Mouse (Mus musculus) intestine, embryonic 16.5 days (tissue): Measurements from ENCODE around the gene Dynlt1f. TPM values are rescaled to one million over a fixed set of nuclear protein-coding genes. Genes with fewer than 3 reads are reported as not detected.
"Not testable (repeated sequence)": the region's sequence is repeated elsewhere in the genome, so short reads cannot be mapped to it uniquely, and the experiment has no call there.

ENCODE experiments used
- ATAC-seq: fragments of 200-750 bp; cut with Nextera tagmentation; 2 replicates; pipeline ENCODE4 v1.8.0; 2017; ENCODE audit warnings: moderate TSS enrichment, moderate library complexity
- H3K27ac ChIP-seq: fragments of 300-500 bp; sonication (generic); 2 replicates; pipeline ENCODE4 v1.5.1; 2014; ENCODE audit warnings: mild to moderate bottlenecking, low read length
- H3K27me3 ChIP-seq: fragments of 300-500 bp; sonication (generic); replicated peaks from 2 replicates; pipeline ENCODE4 v1.6.1; 2014; ENCODE audit warnings: low read length, control low read depth, mixed read lengths; ENCODE audit not compliant: control insufficient read depth, insufficient read depth
- H3K36me3 ChIP-seq: fragments of 300-500 bp; sonication (generic); 2 replicates; pipeline ENCODE4 v1.6.1; 2014; ENCODE audit warnings: low read length, control low read depth; ENCODE audit not compliant: control insufficient read depth, insufficient read depth
- H3K4me1 ChIP-seq: fragments of 300-500 bp; sonication (generic); 2 replicates; pipeline ENCODE4 v1.6.1; 2014; ENCODE audit warnings: low read length, control low read depth, mixed read lengths; ENCODE audit not compliant: control insufficient read depth, insufficient read depth
- H3K4me2 ChIP-seq: fragments of 300-500 bp; sonication (generic); 2 replicates; pipeline ENCODE4 v1.6.1; 2014; ENCODE audit warnings: low read depth, low read length, control low read depth
- H3K4me3 ChIP-seq: fragments of 300-500 bp; sonication (generic); 2 replicates; pipeline ENCODE4 v1.5.1; 2014; ENCODE audit warnings: mild to moderate bottlenecking, low read length
- H3K9ac ChIP-seq: fragments of 300-500 bp; sonication (generic); 2 replicates; pipeline ENCODE4 v1.6.1; 2014; ENCODE audit warnings: low read depth, low read length
- H3K9me3 ChIP-seq: fragments of 300-500 bp; sonication (generic); 2 replicates; pipeline ENCODE4 v1.6.1; 2016; ENCODE audit warnings: low read length, control low read depth; ENCODE audit not compliant: control insufficient read depth
- WGBS: fragments of 180-500 bp; shearing (Covaris S2); extraction: QIAGEN DNeasy Blood & Tissue Kit; methylation state at CpG from one replicate; pipeline ENCODE4 v1.1.7; 2014; 5-methylcytosine and 5-hydroxymethylcytosine counted together
- polyA plus RNA-seq: library from polyadenylated mRNA; unstranded; fragments of >200 nt; fragmentation: Nextera tagmentation; extraction: Ambion mirVana; gene quantifications from 2 replicates; pipeline ENCODE4 v1.2.1, GENCODE M21; 2015

Gene Dynlt1f
- 239 and 250 TPM in 2 replicates for polyA plus RNA-seq

GRCm38 (mm10) chr17:6655567-6656281, at the start of gene Dynlt1f:
Gene Dynlt1f (minus strand): TSS chr17:6655900.
- H3K36me3 ChIP-seq, H3K9me3 ChIP-seq, H3K27me3 ChIP-seq, H3K4me1 ChIP-seq: not testable (repeated sequence)
- Histone ChIP-seq H3K4me2 (peak within 1 kb of the TSS; percentile 50), H3K27ac (peak within 1 kb of the TSS; percentile 68), H3K4me3 (peak within 1 kb of the TSS; percentile 56), H3K9ac (peak within 1 kb of the TSS; percentile 70)
- peak; percentile 96 for ATAC-seq
- WGBS = 3% methylated on average over 22 of the region's 33 CpGs

DNA sequence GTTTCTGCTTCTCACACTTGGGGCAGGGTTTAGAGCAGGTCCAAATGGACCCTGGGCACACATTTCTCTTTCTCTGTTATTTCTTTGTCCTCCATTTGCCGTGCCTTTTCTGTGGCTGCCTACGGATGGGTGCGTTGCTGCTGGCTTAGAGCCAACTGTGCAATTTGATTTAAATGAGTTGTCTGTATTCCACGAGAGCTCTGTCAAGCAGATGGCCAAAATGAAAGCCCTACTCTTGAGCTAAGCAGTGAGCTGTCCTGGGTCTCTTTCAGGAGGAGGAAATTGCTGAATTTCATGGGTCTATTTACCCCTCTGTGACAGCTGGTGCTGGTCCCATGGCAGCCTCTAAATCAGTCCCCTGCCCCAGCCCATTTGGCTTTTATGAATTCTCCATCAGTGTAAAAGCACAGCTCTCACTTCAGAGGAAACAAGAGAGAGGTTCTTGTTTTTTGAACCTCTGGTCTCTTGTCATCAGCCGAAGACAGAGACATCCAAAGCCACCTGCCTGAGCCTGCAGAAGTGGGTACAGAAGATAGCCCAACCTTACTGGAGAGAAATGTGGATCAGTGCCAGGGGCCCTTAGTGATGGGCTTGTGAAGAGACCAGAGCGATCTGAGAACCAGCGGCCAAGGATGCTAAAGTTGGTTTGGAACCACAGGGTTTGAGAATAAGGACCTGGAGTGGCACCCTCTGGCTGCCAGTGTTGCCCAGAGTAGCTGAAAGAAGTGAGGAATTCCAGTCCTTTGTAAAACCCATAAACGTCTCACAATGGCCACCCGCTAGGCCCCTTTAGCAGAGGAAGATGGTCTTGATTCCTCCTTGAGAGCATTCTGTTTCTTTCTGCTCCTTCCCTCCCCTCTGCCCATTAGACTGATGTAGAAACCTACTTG, 47.9 kb upstream of the Dynlt1f start:
- not testable (repeated sequence) for H3K9ac ChIP-seq, H3K4me1 ChIP-seq, H3K27ac ChIP-seq, ATAC-seq, H3K36me3 ChIP-seq, H3K4me3 ChIP-seq, H3K9me3 ChIP-seq, H3K27me3 ChIP-seq, H3K4me2 ChIP-seq
- WGBS = 57% methylated on average over 8 of the region's 9 CpGs

- not testable (repeated sequence) for H3K36me3 ChIP-seq, H3K27me3 ChIP-seq, H3K4me3 ChIP-seq, H3K4me2 ChIP-seq, H3K4me1 ChIP-seq, ATAC-seq, H3K9me3 ChIP-seq, H3K27ac ChIP-seq, H3K9ac ChIP-seq
- 54% methylated on average over 2 of the region's 8 CpGs for WGBS
These were observed 47.0 kb upstream of the Dynlt1f start for GRCm38 (mm10) chr17:6702625-6703221.

GRCm38 (mm10) chr17:6700077-6700476, 44.4 kb upstream of the Dynlt1f start:
- H3K36me3 ChIP-seq, H3K9me3 ChIP-seq, H3K27me3 ChIP-seq, H3K27ac ChIP-seq, H3K4me1 ChIP-seq, H3K4me3 ChIP-seq, H3K9ac ChIP-seq, H3K4me2 ChIP-seq, ATAC-seq: not testable (repeated sequence)
- WGBS = 77% methylated on average over 4 of the region's 7 CpGs

DNA sequence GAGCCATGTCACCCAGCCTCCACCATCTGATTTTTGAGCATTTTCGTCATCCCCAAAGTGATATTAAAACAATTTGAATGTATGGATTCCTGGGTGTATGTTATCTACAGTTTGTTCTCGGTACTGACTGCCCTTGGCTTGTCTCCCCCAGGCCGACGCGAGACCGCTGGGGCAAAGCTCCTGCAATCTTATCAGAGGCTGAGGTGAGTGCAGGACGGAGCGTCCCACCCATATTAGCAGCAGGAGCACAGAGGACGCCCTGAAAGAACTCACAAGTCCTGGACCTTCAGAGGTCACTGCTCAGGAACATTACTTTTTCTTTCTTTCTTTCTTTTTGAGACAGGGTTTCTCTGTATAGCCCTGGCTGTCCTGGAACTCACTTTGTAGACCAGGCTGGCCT, 43.8 kb upstream of the Dynlt1f start:
- H3K4me2 ChIP-seq, H3K27me3 ChIP-seq, H3K36me3 ChIP-seq, H3K27ac ChIP-seq, H3K4me3 ChIP-seq, H3K4me1 ChIP-seq, H3K9ac ChIP-seq, H3K9me3 ChIP-seq: not testable (repeated sequence)
- peak; percentile 37; the same call in 1 of the 2 replicates for ATAC-seq
- WGBS = 72% methylated on average over 8 of the region's 9 CpGs

DNA sequence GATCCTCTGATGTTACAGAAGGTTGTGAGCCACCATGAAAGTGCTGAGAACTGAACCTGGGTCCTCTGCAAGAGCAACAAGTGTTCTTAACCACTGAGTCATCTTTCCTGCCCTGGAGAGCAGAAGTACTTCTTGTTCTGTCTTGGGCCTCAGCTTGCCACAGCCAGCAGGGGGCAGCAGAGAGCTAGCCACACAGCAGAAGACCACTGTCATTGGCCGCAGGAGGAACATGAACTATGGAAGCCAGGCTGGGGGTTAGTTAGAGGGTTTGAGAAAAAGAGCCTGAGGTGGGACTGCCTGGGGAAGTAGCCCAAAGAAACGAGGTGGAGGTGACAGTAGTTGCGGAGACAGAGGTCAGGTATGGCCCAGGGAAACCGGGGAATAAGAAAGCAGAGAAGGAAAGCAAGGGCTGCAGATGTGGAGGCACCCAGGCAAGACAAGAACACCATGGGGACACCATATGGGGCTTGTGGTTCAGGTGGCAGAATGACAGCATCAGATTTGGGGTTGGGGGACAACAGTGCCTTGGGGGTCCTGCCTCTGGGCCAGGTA, 41.6 kb upstream of the Dynlt1f start:
- H3K9ac ChIP-seq, H3K27ac ChIP-seq, H3K4me3 ChIP-seq, H3K27me3 ChIP-seq, H3K36me3 ChIP-seq, H3K4me2 ChIP-seq, H3K9me3 ChIP-seq, H3K4me1 ChIP-seq: not testable (repeated sequence)
- WGBS = 51% methylated on average over 2 of the region's 4 CpGs
- peak; percentile 66 for ATAC-seq

GRCm38 (mm10) chr17:6696521-6696920, 40.8 kb upstream of the Dynlt1f start:
- H3K4me1 ChIP-seq, H3K27me3 ChIP-seq, H3K9me3 ChIP-seq, H3K4me2 ChIP-seq, H3K9ac ChIP-seq, H3K27ac ChIP-seq, H3K4me3 ChIP-seq, H3K36me3 ChIP-seq: not testable (repeated sequence)
- WGBS = 61% methylated on average over 8 of the region's 8 CpGs
- peak; percentile 25; the same call in 1 of the 2 replicates for ATAC-seq

DNA sequence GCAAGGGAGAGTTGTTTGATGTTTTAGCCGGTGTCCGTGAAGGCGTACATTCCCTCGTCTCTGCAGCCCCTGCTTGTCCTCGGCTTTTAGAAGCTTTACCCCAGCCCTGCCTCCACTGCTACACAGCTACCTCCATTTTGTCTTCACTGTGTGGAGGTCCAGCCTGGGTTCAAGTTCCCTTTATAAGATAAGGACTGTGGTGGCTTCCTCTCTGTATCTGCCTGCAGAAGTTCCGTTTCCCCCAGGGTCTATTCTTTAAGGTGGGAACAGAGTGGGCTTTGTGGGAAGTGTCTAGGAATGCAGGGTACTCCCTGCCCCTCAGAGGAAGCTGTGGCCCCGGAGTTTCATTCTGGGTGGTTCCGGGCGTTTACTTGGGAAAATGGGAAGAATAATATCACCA, 40.0 kb upstream of the Dynlt1f start:
- not testable (repeated sequence) for H3K9me3 ChIP-seq, H3K4me2 ChIP-seq, H3K4me1 ChIP-seq, H3K4me3 ChIP-seq, H3K27ac ChIP-seq, H3K36me3 ChIP-seq, H3K9ac ChIP-seq, H3K27me3 ChIP-seq, ATAC-seq
- 78% methylated on average over 9 of the region's 9 CpGs for WGBS

DNA sequence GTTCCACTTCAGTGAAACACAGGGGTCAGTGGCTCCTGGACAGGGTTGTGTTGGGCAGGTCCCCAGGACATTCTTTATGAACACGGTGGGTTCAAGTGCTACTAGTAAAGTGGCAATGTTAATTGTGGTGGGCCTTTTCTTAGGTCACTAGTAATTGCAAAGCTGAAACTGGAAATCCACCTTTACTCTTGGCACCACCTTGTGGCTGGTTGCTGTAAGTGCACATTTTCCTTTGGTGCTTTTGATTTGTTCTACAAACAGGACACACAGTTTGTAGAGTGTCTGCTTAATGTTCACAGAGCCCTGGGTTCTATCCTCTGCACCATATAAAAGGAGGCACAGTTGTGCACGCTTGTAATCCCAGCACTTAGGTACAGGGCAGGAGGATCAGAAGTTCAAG, 35.9 kb upstream of the Dynlt1f start:
- not testable (repeated sequence) for H3K27ac ChIP-seq, H3K4me2 ChIP-seq, H3K4me1 ChIP-seq, H3K36me3 ChIP-seq, H3K27me3 ChIP-seq, H3K9ac ChIP-seq, H3K9me3 ChIP-seq, H3K4me3 ChIP-seq, ATAC-seq
- 11% methylated on average over 2 of the region's 2 CpGs for WGBS
